Mouse (Mus musculus) ES-E14 (cell line): ENCODE results near the gene Gpsm2. TPM values are rescaled to one million over a fixed set of nuclear protein-coding genes. Genes with fewer than 3 reads are reported as not detected.

Experiments used
- DNase-seq: peaks from one replicate; pipeline ENCODE4 v3.0.0-alpha.2; 2013; ENCODE audit warnings: low read depth, low spot score
- H3K27ac ChIP-seq: 2 replicates; pipeline ENCODE4 v1.5.1; 2012; ENCODE audit warnings: low read depth, mild to moderate bottlenecking, low read length, moderate library complexity, mixed read lengths; ENCODE audit not compliant: poor library complexity, insufficient read depth, severe bottlenecking
- H3K36me3 ChIP-seq: 2 replicates; pipeline ENCODE4 v1.6.1; 2012; ENCODE audit warnings: mild to moderate bottlenecking, low read length, moderate library complexity, mixed read lengths; ENCODE audit not compliant: control insufficient read depth, poor library complexity, insufficient read depth, severe bottlenecking
- H3K4me1 ChIP-seq, 2 experiments: fragments of 150-350 bp in 1 of 2; sonication (generic) in 1 of 2; 2 replicates each; pipeline ENCODE4 v1.6.1; 2012; ENCODE audit warnings: low read length in 2 of 2, mild to moderate bottlenecking in 1 of 2, mixed read lengths in 1 of 2; ENCODE audit not compliant: control insufficient read depth in 2 of 2, insufficient read depth in 2 of 2, poor library complexity in 1 of 2
- H3K4me3 ChIP-seq, 2 experiments: fragments of 150-350 bp in 1 of 2; sonication (generic) in 1 of 2; 2 replicates each; pipeline ENCODE4 v1.5.1; 2012; ENCODE audit warnings: low read length in 2 of 2, low read depth in 1 of 2, mild to moderate bottlenecking in 1 of 2, mixed read lengths in 1 of 2; ENCODE audit not compliant: insufficient read depth in 1 of 2, poor library complexity in 1 of 2, severe bottlenecking in 1 of 2
- H3K9ac ChIP-seq: 2 replicates; pipeline ENCODE4 v1.6.1; 2012; ENCODE audit warnings: low read depth, mild to moderate bottlenecking, low read length, mixed read lengths; ENCODE audit not compliant: poor library complexity, insufficient read depth, severe bottlenecking
- H3K9me3 ChIP-seq: fragments of 150-350 bp; sonication (generic); 2 replicates; pipeline ENCODE4 v1.6.1; 2012; ENCODE audit warnings: low read depth, mild to moderate bottlenecking, low read length; ENCODE audit not compliant: control insufficient read depth, insufficient read depth
- CHD2 ChIP-seq: IDR thresholded peaks from 2 replicates; pipeline ENCODE4 v1.6.1; 2014; ENCODE audit warnings: mild to moderate bottlenecking, low read depth, low read length, inconsistent platforms
- HCFC1 ChIP-seq: IDR thresholded peaks from 2 replicates; pipeline ENCODE4 v1.6.1; 2012; ENCODE audit warnings: low read length, inconsistent platforms, borderline replicate concordance; ENCODE audit not compliant: insufficient read depth
- MAFK ChIP-seq: IDR thresholded peaks from 2 replicates; pipeline ENCODE4 v1.6.1; 2014; ENCODE audit warnings: mild to moderate bottlenecking, low read depth, low read length, inconsistent platforms; ENCODE audit not compliant: insufficient read depth
- ZC3H11A ChIP-seq: IDR thresholded peaks from 2 replicates; pipeline ENCODE4 v1.6.1; 2012; ENCODE audit warnings: low read depth, mild to moderate bottlenecking, inconsistent platforms, low read length, borderline replicate concordance
- ZNF384 ChIP-seq: IDR thresholded peaks from 2 replicates; pipeline ENCODE4 v1.6.1; 2012; ENCODE audit warnings: low read depth, low read length, inconsistent platforms
- in situ Hi-C, 2 experiments: fragments of 600-800 bp; cut with MboI; formaldehyde crosslinking; loops; one replicate each; pipeline ENCODE4 v1.15.1; 2025; ENCODE audit warnings: low sequenced_read_pairs in 2 of 2, inconsistent platforms in 1 of 2; ENCODE audit not compliant: unreplicated experiment in 2 of 2
- total RNA-seq: library from RNA; depleted of rRNA; stranded (reverse); fragments of 300-350 nt; gene quantifications from 2 replicates; pipeline ENCODE4 v1.2.3, GENCODE M21; 2012

Gene Gpsm2
- total RNA-seq, 1 experiment = 16.2 TPM

DNA sequence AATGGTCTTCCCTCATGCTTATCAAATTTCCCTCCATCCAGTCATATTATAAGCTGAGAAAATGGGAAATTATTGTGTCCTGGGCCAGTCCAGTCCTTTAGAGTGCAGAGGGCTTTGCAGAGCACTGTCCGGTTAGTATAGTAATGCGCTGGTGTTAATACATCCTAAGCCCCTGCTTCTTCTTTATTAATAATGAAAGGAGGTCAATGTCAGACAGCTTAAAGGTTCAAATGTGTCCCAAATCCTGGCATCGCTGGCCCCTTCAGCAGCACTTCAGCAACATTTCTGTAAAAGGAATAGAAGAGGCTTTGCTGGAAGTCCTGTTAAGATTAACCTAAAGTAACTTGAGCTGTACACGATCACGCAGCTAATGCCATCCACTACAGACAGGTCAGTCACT, 10.8 kb downstream of the Gpsm2 start:
- in situ Hi-C loops = no loop called here
- Histone ChIP-seq H3K4me1 (peaks cover 2 to 6% of the 10 kb centered on the region in 2 experiments; a peak in 2 of 4 replicates), H3K27ac (no peak overlapping the region), H3K36me3 (no peaks in the 10 kb centered on the region), H3K9ac (no peak overlapping the region), H3K9me3 (no peaks in the 10 kb centered on the region), H3K4me3 (no peak overlapping the region)
- TF ChIP-seq HCFC1 = no peak
- no peak for DNase-seq

DNA sequence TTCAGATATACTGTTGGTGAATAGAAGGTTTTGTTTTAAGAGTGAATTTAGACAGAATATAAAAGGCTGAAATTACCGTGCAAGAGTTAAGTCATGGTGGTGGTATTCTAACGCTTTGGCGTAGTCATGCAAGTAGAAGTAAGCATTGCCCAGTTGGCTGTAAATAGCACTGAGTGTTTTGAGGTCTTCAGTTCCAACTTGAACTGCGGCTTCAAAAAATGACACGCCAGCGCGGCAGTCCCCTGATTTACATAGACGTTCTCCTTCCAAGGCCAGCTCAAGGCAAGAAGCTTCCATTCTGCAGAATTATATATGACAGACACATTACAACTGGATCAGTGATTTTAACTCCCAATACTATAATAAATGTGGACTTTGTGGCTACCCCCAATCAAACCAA, 19.3 kb downstream of the Gpsm2 start:
- in situ Hi-C loops = no loop called here
- DNase-seq = no peak
- Histone ChIP-seq H3K27ac (no peak overlapping the region), H3K9ac (no peak overlapping the region), H3K36me3 (peaks cover 6% of the 10 kb centered on the region; the same call in 1 of the 2 replicates), H3K4me1 (peaks cover under 1 to 6% of the 10 kb centered on the region in 2 experiments; a peak in 2 of 4 replicates), H3K9me3 (no peaks in the 10 kb centered on the region), H3K4me3 (no peak overlapping the region)
- no peak for TF ChIP-seq ZNF384
- TF ChIP-seq MAFK = no peak
- no peak for TF ChIP-seq HCFC1
- TF ChIP-seq CHD2 = no peak
- TF ChIP-seq ZC3H11A = no peak

- Histone ChIP-seq H3K4me1 (no peaks in the 10 kb centered on the region), H3K9ac (no peak overlapping the region), H3K9me3 (no peaks in the 10 kb centered on the region), H3K36me3 (peaks cover 9% of the 10 kb centered on the region), H3K4me3 (peak overlapping the region in 1 of 2 experiments; percentile 17; a peak in 1 of 4 replicates), H3K27ac (no peak overlapping the region)
- in situ Hi-C loops = no loop called here
- no peak for DNase-seq
- TF ChIP-seq CHD2 (no peak), ZC3H11A (no peak), MAFK (no peak), ZNF384 (no peak), HCFC1 (no peak)
These were observed 20.9 kb downstream of the Gpsm2 start for GRCm38 (mm10) chr3:108701256-108701655.

DNA sequence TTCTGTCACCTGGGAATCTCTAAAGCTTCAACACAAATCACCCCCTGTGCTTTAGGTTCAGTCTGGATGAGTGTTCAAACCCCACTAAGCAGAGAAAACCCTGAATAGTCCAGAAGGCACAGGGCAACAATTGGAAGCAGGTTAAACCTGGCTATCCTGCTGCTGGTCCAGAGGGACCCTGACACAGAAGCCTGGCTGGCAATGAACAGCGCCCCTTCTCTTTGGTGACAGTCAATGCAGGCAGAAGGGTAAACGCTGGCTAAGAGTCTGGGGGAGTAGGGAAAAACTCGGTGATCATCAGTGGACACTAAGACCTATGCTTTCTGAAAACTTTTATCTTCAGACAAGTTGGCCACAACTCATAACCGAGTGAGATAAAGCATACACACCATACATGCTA, 22.3 kb downstream of the Gpsm2 start:
- no peak for TF ChIP-seq CHD2
- TF ChIP-seq ZNF384 = no peak
- no peak for TF ChIP-seq MAFK
- TF ChIP-seq HCFC1 = no peak
- no peak for TF ChIP-seq ZC3H11A
- Histone ChIP-seq H3K27ac (no peak overlapping the region), H3K9me3 (no peaks in the 10 kb centered on the region), H3K4me3 (no peak overlapping the region), H3K36me3 (peaks cover 16% of the 10 kb centered on the region), H3K9ac (no peak overlapping the region), H3K4me1 (no peaks in the 10 kb centered on the region)
- in situ Hi-C loops = no loop called here
- no peak for DNase-seq

- TF ChIP-seq CHD2 = no peak
- TF ChIP-seq ZNF384 = no peak
- TF ChIP-seq ZC3H11A = no peak
- no peak for TF ChIP-seq MAFK
- no peak for TF ChIP-seq HCFC1
- H3K36me3 ChIP-seq = peaks cover 21% of the 10 kb centered on the region
- no peak overlapping the region for H3K4me3 ChIP-seq
- no peak overlapping the region for H3K27ac ChIP-seq
- H3K9me3 ChIP-seq = 0 out of 2 replicates have a peak, but pooled peaks cover 2% of the 10 kb centered on the region
- H3K4me1 ChIP-seq = no peaks in the 10 kb centered on the region
- no peak overlapping the region for H3K9ac ChIP-seq
- in situ Hi-C loops = no loop called here
- no peak for DNase-seq
These were observed 23.4 kb downstream of the Gpsm2 start for GRCm38 (mm10) chr3:108698662-108699061.
